9 mouse cellular contexts compared by ENCODE assay signal in the genomic region with DNA sequence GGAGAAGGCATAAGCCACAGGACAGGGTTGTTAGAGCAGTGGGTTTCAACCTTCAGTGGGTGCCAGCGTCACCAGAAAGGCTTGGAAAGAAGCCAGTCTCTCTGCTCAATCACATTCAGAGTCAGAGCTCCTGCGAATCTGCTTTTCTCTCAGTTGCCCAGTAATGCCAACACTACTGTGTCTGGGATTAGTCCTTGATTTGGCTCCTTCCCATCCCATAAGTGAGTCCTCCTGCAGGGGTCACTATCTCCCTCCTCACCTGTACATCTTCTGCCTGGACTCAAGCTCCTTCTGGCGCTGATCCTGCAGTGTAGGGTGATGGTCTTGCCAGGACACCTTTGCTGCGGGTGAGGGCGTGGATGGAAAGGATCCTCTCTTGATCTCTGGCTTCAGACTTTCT. TPM values are rescaled to one million over a fixed set of nuclear protein-coding genes. Genes with fewer than 3 reads are reported as not detected.
DNase-seq lines count a peak whose midpoint lies in the region; ATAC-seq lines count a peak whose summit lies in the region.
"Had no signal": no experiment of that assay in that cellular context is flagged by ENCODE, and none has a peak within 500 bp of the region (broad histone marks: within the 10 kb centered on the region; RNA-seq: fewer than 3 reads in every experiment).

No protein-coding gene starts in this region.

- no peak overlapping the region for H3K27ac ChIP-seq in midbrain, embryonic 14.5 days (replicated peaks; ENCODE audit: low read depth, low read length)

- peaks cover 10% of the 10 kb centered on the region; the same call in 1 of the 2 replicates for H3K27me3 ChIP-seq in midbrain, embryonic 14.5 days (ENCODE audit: control insufficient read depth, insufficient read depth, low read length)

- 9% methylated on average over 5 of the region's 5 CpGs for WGBS in midbrain, embryonic 14.5 days

- intact Hi-C loops in left cerebral cortex, postnatal 4 days (cut with DNase I), result loop anchor here (10.0 kb wide), 1 partner anchor 188 kb away; no protein-coding TSS in a partner anchor
- intact Hi-C loops in left cerebral cortex, postnatal 10 days (cut with DNase I), result loop anchor here (10.0 kb wide), 1 partner anchor 188 kb away; no protein-coding TSS in a partner anchor

- DNase-seq in left cerebral cortex, postnatal 4 days, result peak; percentile 15
- DNase-seq in left cerebral cortex, postnatal 10 days (ENCODE audit: extremely low spot score in 1 of 2, low spot score in 2 of 2), result no peak
- peak; percentile 79 for DNase-seq in cerebellum, adult 9-10 months
- DNase-seq in midbrain, embryonic 14.5 days, result peak; percentile 55
- no peak for DNase-seq in Muller cell, postnatal 12 days (ENCODE audit: inconsistent ontology term)
- DNase-seq in layer of hippocampus, postnatal 36 days, result no peak
- DNase-seq in urinary bladder, postnatal 4 days (ENCODE audit: low spot score in 2 of 2), result no peak

- no peaks in the 10 kb centered on the region for H3K36me3 ChIP-seq in midbrain, embryonic 14.5 days (ENCODE audit: control insufficient read depth, insufficient read depth, low read length)

- 0 out of 2 replicates have a peak, but pooled peaks cover 6% of the 10 kb centered on the region for H3K4me1 ChIP-seq in midbrain, embryonic 14.5 days (ENCODE audit: control insufficient read depth, insufficient read depth, low read length)

- H3K4me2 ChIP-seq in midbrain, embryonic 14.5 days (ENCODE audit: low read length), result peak overlapping the region; percentile 46; the same call in 1 of the 2 replicates

- H3K9ac ChIP-seq in midbrain, embryonic 14.5 days (replicated peaks; ENCODE audit: low read length), result no peak overlapping the region

- peak; percentile 17 to 46; a peak in 2 of 4 replicates for ATAC-seq in hematopoietic stem cell, adult 5-6 weeks (replicated peaks in 1 of 2; ENCODE audit: insufficient read depth in 1 of 2, low FRiP score in 2 of 2, low TSS enrichment in 1 of 2, low read depth in 1 of 2, poor library complexity in 2 of 2, severe bottlenecking in 2 of 2)
- no peak for ATAC-seq in midbrain, embryonic 14.5 days (ENCODE audit: low FRiP score, low TSS enrichment)

- H3K4me3 ChIP-seq in midbrain, embryonic 14.5 days (replicated peaks; ENCODE audit: low read depth, low read length), result peak overlapping the region; percentile 22; the same call in 1 of the 2 replicates

- no peaks in the 10 kb centered on the region for H3K9me3 ChIP-seq in midbrain, embryonic 14.5 days (ENCODE audit: control insufficient read depth, low read length)

RNA-seq across cellular contexts. Expression of gene Alox8, which starts 0.9 kb away (rescaled TPM):
- 1 to 10 TPM; 1.2 to 2.5 TPM for total RNA-seq in left cerebral cortex, postnatal 4 days (2021)
- total RNA-seq in left cerebral cortex, postnatal 10 days (2021), result 1 to 10 TPM; 3.5 to 3.6 TPM
- total RNA-seq in hematopoietic stem cell, adult 5-6 weeks (2017), result 0.30 TPM in 1 of 2 replicates, not detected in the other
- 0.17 and 0.26 TPM in 2 replicates for polyA plus RNA-seq in midbrain, embryonic 14.5 days (2014; fragmentation: Nextera tagmentation; extraction: Ambion mirVana)
- 1 to 10 TPM; 5.8 to 7.2 TPM for total RNA-seq in layer of hippocampus, postnatal 36 days (2021)

RNA-seq across cellular contexts. Expression of gene Alox12b, which starts 40.0 kb away (rescaled TPM):
- total RNA-seq in left cerebral cortex, postnatal 4 days (2021), result under 1 TPM; 0.16 to 0.18 TPM
- total RNA-seq in left cerebral cortex, postnatal 10 days (2021), result under 1 TPM; 0.45 to 0.69 TPM
- not detected in 2 replicates for total RNA-seq in hematopoietic stem cell, adult 5-6 weeks (2017)
- 0.08 and 0.22 TPM in 2 replicates for polyA plus RNA-seq in midbrain, embryonic 14.5 days (2014; fragmentation: Nextera tagmentation; extraction: Ambion mirVana)
- 1 to 10 TPM; 5.8 to 7.4 TPM for total RNA-seq in layer of hippocampus, postnatal 36 days (2021)
- polyA plus RNA-seq: liver, embryonic 16.5 days had no signal

RNA-seq across cellular contexts. Expression of gene Gucy2e, which starts 40.1 kb away (rescaled TPM):
- under 1 TPM; 0.52 to 0.87 TPM for total RNA-seq in left cerebral cortex, postnatal 4 days (2021)
- total RNA-seq in left cerebral cortex, postnatal 10 days (2021), result under 1 TPM; 0.49 to 0.71 TPM
- total RNA-seq in hematopoietic stem cell, adult 5-6 weeks (2017), result not detected in 2 replicates
- polyA plus RNA-seq in midbrain, embryonic 14.5 days (2014; fragmentation: Nextera tagmentation; extraction: Ambion mirVana), result 0.37 and 0.49 TPM in 2 replicates
- total RNA-seq in layer of hippocampus, postnatal 36 days (2021), result 1 to 10 TPM; 1.9 TPM
- polyA plus RNA-seq: liver, embryonic 16.5 days had no signal

Comparison
In these comparisons a context has a peak if more than half of its experiments do, and no peak if none do; other contexts are left out.
1. DNase-seq: peak in left cerebral cortex, postnatal 4 days (single experiment), cerebellum, adult 9-10 months (single experiment) and midbrain, embryonic 14.5 days (single experiment); none in left cerebral cortex, postnatal 10 days (0 of 2), Muller cell, postnatal 12 days (single experiment), layer of hippocampus, postnatal 36 days (0 of 2) and urinary bladder, postnatal 4 days (0 of 2).